Mouse (Mus musculus) ES-Bruce4 (cell line): Measurements from ENCODE around the gene Gm28635. TPM values are rescaled to one million over a fixed set of nuclear protein-coding genes. Genes with fewer than 3 reads are reported as not detected.

Source experiments
- H3K27ac ChIP-seq: 2 replicates; pipeline ENCODE4 v1.5.1; 2012; ENCODE audit warnings: low read length, inconsistent platforms; ENCODE audit not compliant: insufficient read depth
- H3K27me3 ChIP-seq: 2 replicates; pipeline ENCODE4 v1.6.1; 2012; ENCODE audit warnings: mild to moderate bottlenecking, low read length, inconsistent platforms; ENCODE audit not compliant: control insufficient read depth, poor library complexity, insufficient read depth, severe bottlenecking
- H3K36me3 ChIP-seq: 2 replicates; pipeline ENCODE4 v1.6.1; 2012; ENCODE audit warnings: inconsistent platforms, mild to moderate bottlenecking, low read length, moderate library complexity; ENCODE audit not compliant: control insufficient read depth, poor library complexity, insufficient read depth, severe bottlenecking
- H3K4me1 ChIP-seq: one replicate; pipeline ENCODE4 v1.8.1; 2011; ENCODE audit warnings: low read length; ENCODE audit not compliant: control insufficient read depth, insufficient read depth
- H3K4me3 ChIP-seq: 2 replicates; pipeline ENCODE4 v1.5.1; 2011; ENCODE audit warnings: low read depth, mild to moderate bottlenecking, low read length
- H3K9ac ChIP-seq: 2 replicates; pipeline ENCODE4 v1.6.1; 2012; ENCODE audit warnings: low read depth, mild to moderate bottlenecking, inconsistent platforms; ENCODE audit not compliant: poor library complexity, severe bottlenecking
- H3K9me3 ChIP-seq: replicated peaks from 2 replicates; pipeline ENCODE4 v1.6.1; 2012; ENCODE audit warnings: mild to moderate bottlenecking, low read length, inconsistent platforms; ENCODE audit not compliant: control insufficient read depth, poor library complexity, insufficient read depth, severe bottlenecking
- CTCF ChIP-seq: IDR thresholded peaks from one replicate; pipeline ENCODE4 v1.8.1; 2011; ENCODE audit warnings: low read depth, low read length
- EP300 ChIP-seq: IDR thresholded peaks from 2 replicates; pipeline ENCODE4 v1.6.1; 2011; ENCODE audit warnings: low read depth, low read length; ENCODE audit not compliant: insufficient read depth
- POLR2A ChIP-seq: IDR thresholded peaks from one replicate; pipeline ENCODE4 v1.8.1; 2011; ENCODE audit warnings: low read length; ENCODE audit not compliant: insufficient read depth
- polyA plus RNA-seq: library from polyadenylated mRNA; stranded (reverse); fragments of >200 nt; gene quantifications from 2 replicates; pipeline ENCODE4 v1.2.4, GENCODE M21; 2011; ENCODE audit warnings: low read depth; ENCODE audit not compliant: missing spikeins, insufficient read depth, insufficient read length

Gm28635 gene
- polyA plus RNA-seq, 1 experiment = not detected

- peaks cover 17% of the 10 kb centered on the region for H3K36me3 ChIP-seq
- peak overlapping the region; percentile 98 for H3K9ac ChIP-seq
- peak overlapping the region; percentile 69 for H3K27ac ChIP-seq
- H3K27me3 ChIP-seq = no peaks in the 10 kb centered on the region
- TF ChIP-seq POLR2A = no peak
- no peak for TF ChIP-seq EP300
- no peak for TF ChIP-seq CTCF
- H3K4me1 ChIP-seq = no peaks in the 10 kb centered on the region
- peak overlapping the region; percentile 96 for H3K4me3 ChIP-seq
- H3K9me3 ChIP-seq = no peaks in the 10 kb centered on the region
Observed at GRCm38 (mm10) chr2:84714422-84714810, 36.6 kb upstream of the Gm28635 start.

GRCm38 (mm10) chr2:84711898-84712297 lies 34.1 kb upstream of the Gm28635 start:
- H3K27ac ChIP-seq = no peak overlapping the region
- TF ChIP-seq POLR2A (no peak), CTCF (no peak), EP300 (no peak)
- H3K27me3 ChIP-seq = no peaks in the 10 kb centered on the region

GRCm38 (mm10) chr2:84707523-84707922 lies 29.7 kb upstream of the Gm28635 start:
- Histone ChIP-seq H3K9ac (no peak overlapping the region), H3K4me3 (no peak overlapping the region), H3K27ac (no peak overlapping the region), H3K9me3 (no peaks in the 10 kb centered on the region), H3K36me3 (peaks cover 28% of the 10 kb centered on the region), H3K27me3 (no peaks in the 10 kb centered on the region), H3K4me1 (no peaks in the 10 kb centered on the region)
- no peak for TF ChIP-seq EP300
- no peak for TF ChIP-seq CTCF
- TF ChIP-seq POLR2A = no peak

More at GRCm38 (mm10) chr2:84711898-84712297, 34.1 kb upstream of the Gm28635 start:
- Histone ChIP-seq H3K4me1 (no peaks in the 10 kb centered on the region), H3K9me3 (no peaks in the 10 kb centered on the region), H3K36me3 (peaks cover 24% of the 10 kb centered on the region), H3K4me3 (no peak overlapping the region), H3K9ac (no peak overlapping the region)

- Histone ChIP-seq H3K4me1 (no peaks in the 10 kb centered on the region), H3K27ac (peak overlapping the region; percentile 32; the same call in 1 of the 2 replicates), H3K9ac (no peak overlapping the region), H3K9me3 (no peaks in the 10 kb centered on the region), H3K27me3 (no peaks in the 10 kb centered on the region), H3K4me3 (no peak overlapping the region), H3K36me3 (peaks cover 21% of the 10 kb centered on the region)
- TF ChIP-seq CTCF = no peak
- TF ChIP-seq EP300 = no peak
- no peak for TF ChIP-seq POLR2A
Observed at GRCm38 (mm10) chr2:84705295-84705694, 27.5 kb upstream of the Gm28635 start.

GRCm38 (mm10) chr2:84704329-84704728 lies 26.5 kb upstream of the Gm28635 start:
- Histone ChIP-seq H3K36me3 (peaks cover 13% of the 10 kb centered on the region), H3K4me1 (no peaks in the 10 kb centered on the region), H3K4me3 (no peak overlapping the region), H3K9me3 (no peaks in the 10 kb centered on the region), H3K27me3 (no peaks in the 10 kb centered on the region), H3K9ac (no peak overlapping the region), H3K27ac (0 out of 2 replicates have a peak overlapping the region, but pooled peaks have one; percentile 6)
- no peak for TF ChIP-seq EP300
- no peak for TF ChIP-seq POLR2A
- no peak for TF ChIP-seq CTCF

GRCm38 (mm10) chr2:84703497-84703896 lies 25.7 kb upstream of the Gm28635 start:
- Histone ChIP-seq H3K27me3 (no peaks in the 10 kb centered on the region), H3K4me1 (no peaks in the 10 kb centered on the region), H3K4me3 (no peak overlapping the region), H3K36me3 (peaks cover 7% of the 10 kb centered on the region), H3K9ac (no peak overlapping the region), H3K9me3 (no peaks in the 10 kb centered on the region), H3K27ac (no peak overlapping the region)
- no peak for TF ChIP-seq POLR2A
- no peak for TF ChIP-seq CTCF
- TF ChIP-seq EP300 = no peak
